Mouse (Mus musculus) E14TG2a.4 (cell line): ENCODE data around the gene Smarcc1.
"Not testable (repeated sequence)": the region's sequence is repeated elsewhere in the genome, so short reads cannot be mapped to it uniquely, and the experiment has no call there.

Experiments
- H3K27me3 ChIP-seq: 2 replicates; pipeline ENCODE4 v1.6.1; 2014; ENCODE audit warnings: low read length, control low read depth; ENCODE audit not compliant: insufficient read depth
- H3K36me3 ChIP-seq: 2 replicates; pipeline ENCODE4 v1.6.1; 2014; ENCODE audit warnings: low read length, control low read depth; ENCODE audit not compliant: insufficient read depth
- H3K4me1 ChIP-seq: replicated peaks from 2 replicates; pipeline ENCODE4 v1.6.1; 2014; ENCODE audit warnings: low read depth, low read length, control low read depth
- H3K4me3 ChIP-seq: replicated peaks from 2 replicates; pipeline ENCODE4 v1.5.1; 2014; ENCODE audit warnings: mild to moderate bottlenecking, low read length
- H3K9me3 ChIP-seq: 2 replicates; pipeline ENCODE4 v1.6.1; 2014; ENCODE audit warnings: low read length, control low read depth
- CTCF ChIP-seq: conservative IDR thresholded peaks from 2 replicates; pipeline ENCODE4 v1.5.1; 2014; ENCODE audit warnings: low read length
- NANOG ChIP-seq: IDR thresholded peaks from 2 replicates; pipeline ENCODE4 v1.6.1; 2014; ENCODE audit warnings: borderline replicate concordance, low read length, mixed read lengths
- POU5F1 ChIP-seq: IDR thresholded peaks from 2 replicates; pipeline ENCODE4 v1.6.1; 2014; ENCODE audit warnings: low read length, borderline replicate concordance

Gene Smarcc1

DNA sequence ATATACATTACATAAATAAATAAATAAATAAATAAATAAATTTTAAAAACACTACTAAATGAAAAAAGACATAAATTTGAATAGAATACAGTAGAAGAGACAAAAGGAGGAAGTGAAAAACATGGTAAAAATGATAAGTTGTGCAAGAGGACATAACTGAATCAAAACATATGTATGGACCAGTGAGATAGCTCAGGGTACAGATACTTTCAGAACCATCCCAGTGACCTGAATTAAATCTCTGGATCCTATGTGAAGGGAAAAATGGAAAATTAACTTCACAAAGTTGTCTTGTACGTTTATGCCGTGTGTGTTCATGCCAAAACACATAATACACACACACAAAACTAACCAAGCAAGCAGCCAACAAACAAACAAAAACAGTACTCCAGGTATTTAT lies 5.8 kb downstream of the Smarcc1 start:
- H3K9me3 ChIP-seq: no peaks in the 10 kb centered on the region
- no peaks in the 10 kb centered on the region for H3K27me3 ChIP-seq
- peaks cover 19% of the 10 kb centered on the region for H3K36me3 ChIP-seq
- no peak for TF ChIP-seq CTCF
- TF ChIP-seq NANOG: no peak
- no peak for TF ChIP-seq POU5F1
- H3K4me3 ChIP-seq: no peak overlapping the region
- peaks cover 31% of the 10 kb centered on the region for H3K4me1 ChIP-seq

DNA sequence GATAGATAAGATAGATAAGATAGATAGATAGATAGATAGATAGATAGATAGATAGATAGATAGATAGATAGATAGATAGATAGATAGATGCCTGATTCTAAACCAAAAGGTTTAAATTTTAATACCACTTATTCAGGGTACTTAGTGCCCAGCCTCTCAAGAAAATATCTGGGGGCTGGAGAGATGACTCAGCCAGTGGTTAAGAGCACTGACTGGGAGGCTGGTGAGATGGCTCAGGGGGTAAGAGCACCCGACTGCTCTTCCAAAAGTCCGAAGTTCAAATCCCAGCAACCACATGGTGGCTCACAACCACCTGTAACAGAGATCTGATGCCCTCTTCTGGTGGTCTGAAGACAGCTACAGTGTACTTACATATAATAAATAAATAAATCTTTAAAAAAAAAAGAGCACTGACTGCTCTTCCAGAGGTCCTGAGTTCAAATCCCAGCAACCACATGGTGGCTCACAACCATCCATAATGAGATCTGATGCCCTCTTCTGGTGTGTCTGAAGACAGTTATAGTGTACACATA lies 6.6 kb downstream of the Smarcc1 start:
- Histone ChIP-seq H3K36me3 (peaks cover 13% of the 10 kb centered on the region), H3K4me1 (peaks cover 27% of the 10 kb centered on the region)
- H3K27me3 ChIP-seq, H3K4me3 ChIP-seq, H3K9me3 ChIP-seq: not testable (repeated sequence)

DNA sequence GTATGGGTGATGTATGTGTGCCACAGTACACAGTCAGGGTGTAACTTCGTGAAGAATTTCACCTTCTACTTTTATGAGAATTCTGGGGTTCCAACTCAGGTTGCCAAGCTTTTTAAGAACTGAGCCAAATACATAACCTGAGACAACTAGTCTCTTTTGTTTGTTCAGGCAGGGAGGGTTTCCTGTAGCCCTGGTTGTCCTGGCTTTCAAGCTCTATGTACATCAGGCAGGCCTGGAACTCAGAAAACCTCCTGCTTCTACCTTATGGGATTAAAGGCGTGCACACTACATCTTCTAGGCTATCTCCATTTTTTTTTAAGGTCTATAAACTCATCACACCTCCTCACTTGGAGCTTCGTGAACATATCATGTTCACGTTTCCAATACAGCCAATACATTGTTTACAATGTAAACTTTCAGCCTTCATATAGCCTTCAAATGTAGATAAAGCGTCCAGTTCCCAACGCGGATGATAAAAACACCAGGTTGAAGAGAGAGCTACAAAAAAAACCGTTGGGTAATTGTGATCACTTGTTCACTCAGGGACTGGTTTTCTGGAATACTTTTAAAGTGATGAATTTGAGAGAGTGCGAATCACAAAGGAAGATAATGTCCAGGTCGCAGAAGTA lies 13.5 kb downstream of the Smarcc1 start:
- TF ChIP-seq POU5F1: no peak
- no peak for TF ChIP-seq NANOG
- H3K4me1 ChIP-seq: peaks cover 57% of the 10 kb centered on the region
- no peaks in the 10 kb centered on the region for H3K27me3 ChIP-seq
- no peaks in the 10 kb centered on the region for H3K9me3 ChIP-seq
- peaks cover 18% of the 10 kb centered on the region for H3K36me3 ChIP-seq
- H3K4me3 ChIP-seq: peak overlapping the region; percentile 92

DNA sequence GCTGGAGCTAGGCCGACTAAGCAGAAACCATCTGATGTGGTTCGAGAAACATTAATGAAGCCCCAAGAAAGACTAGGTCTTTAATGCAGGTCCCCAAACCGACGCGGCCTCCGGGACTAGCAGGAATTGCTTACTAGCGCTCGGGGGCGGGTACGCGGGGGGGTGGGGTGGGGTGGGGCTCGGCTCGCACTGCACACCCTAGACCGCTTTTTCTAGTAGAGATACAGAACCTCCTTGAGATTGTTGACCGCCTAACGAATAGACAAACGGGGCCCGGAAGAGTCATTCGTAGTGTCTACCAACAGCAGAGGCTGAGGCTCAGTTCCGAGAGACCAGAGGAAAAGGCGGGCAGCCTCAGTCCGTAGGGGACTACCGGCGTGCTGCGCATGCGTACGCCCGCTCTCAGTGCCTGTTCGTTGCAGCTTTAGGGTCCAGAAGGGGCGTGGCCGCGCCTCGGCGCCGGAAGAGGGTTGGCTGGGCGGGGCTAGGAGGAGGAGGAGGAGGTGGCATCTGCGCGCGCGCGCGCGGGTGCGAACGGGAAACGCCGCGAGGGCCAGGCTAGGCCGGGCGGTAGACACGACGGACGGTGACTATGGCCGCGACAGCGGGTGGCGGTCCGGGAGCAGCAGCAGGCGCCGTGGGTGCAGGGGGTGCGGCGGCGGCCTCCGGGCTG lies 14.2 kb downstream of the Smarcc1 start:
- H3K9me3 ChIP-seq: no peaks in the 10 kb centered on the region
- TF ChIP-seq POU5F1: no peak
- no peak for TF ChIP-seq NANOG
- TF ChIP-seq CTCF: no peak
- H3K4me1 ChIP-seq: peaks cover 64% of the 10 kb centered on the region
- peak overlapping the region; percentile 92 for H3K4me3 ChIP-seq
- H3K36me3 ChIP-seq: peaks cover 25% of the 10 kb centered on the region
- no peaks in the 10 kb centered on the region for H3K27me3 ChIP-seq

DNA sequence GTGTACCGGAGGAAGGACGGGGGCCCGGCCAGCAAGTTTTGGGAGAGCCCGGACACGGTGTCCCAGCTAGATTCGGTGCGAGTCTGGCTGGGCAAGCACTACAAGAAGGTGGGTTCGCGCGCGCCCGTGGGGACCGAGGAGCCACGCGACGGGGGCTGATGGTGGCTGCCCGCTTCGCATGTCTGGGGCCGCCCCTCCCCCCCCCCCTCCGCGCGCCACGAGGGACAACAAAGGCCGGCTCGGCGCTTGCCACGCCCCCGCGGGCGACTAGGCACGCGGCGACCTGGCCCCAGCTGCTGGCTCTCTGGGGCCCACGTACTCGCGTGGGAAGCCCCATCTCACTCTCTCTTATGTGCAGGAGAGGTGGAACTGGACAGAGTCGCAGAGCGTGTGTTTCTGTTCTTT lies 14.7 kb downstream of the Smarcc1 start:
- Histone ChIP-seq H3K36me3 (peaks cover 30% of the 10 kb centered on the region), H3K27me3 (no peaks in the 10 kb centered on the region), H3K9me3 (no peaks in the 10 kb centered on the region), H3K4me1 (peaks cover 66% of the 10 kb centered on the region), H3K4me3 (peak overlapping the region; percentile 92)
- TF ChIP-seq NANOG: no peak
- no peak for TF ChIP-seq CTCF
- no peak for TF ChIP-seq POU5F1

DNA sequence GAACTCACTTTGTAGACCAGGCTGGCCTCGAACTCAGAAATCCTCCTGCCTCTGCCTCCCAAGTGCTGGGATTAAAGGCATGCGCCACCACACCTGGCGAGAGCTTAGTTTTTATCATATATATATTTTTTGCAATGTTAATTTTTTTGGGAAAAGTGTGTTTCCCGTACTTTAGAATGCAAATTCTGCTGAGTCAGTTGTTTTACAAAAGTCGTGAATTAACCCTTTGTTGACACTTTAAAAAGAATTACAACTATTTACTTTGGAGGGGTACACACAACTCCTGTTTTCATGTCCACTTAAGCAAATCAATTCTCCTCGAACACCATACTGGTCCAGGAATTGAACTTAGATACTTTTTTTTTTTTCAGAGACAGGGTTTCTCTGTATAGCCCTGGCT lies 15.4 kb downstream of the Smarcc1 start:
- Histone ChIP-seq H3K36me3 (peaks cover 37% of the 10 kb centered on the region), H3K9me3 (no peaks in the 10 kb centered on the region), H3K4me1 (peaks cover 66% of the 10 kb centered on the region), H3K4me3 (peak overlapping the region; percentile 92), H3K27me3 (no peaks in the 10 kb centered on the region)
- TF ChIP-seq CTCF (no peak), POU5F1 (no peak), NANOG (no peak)

DNA sequence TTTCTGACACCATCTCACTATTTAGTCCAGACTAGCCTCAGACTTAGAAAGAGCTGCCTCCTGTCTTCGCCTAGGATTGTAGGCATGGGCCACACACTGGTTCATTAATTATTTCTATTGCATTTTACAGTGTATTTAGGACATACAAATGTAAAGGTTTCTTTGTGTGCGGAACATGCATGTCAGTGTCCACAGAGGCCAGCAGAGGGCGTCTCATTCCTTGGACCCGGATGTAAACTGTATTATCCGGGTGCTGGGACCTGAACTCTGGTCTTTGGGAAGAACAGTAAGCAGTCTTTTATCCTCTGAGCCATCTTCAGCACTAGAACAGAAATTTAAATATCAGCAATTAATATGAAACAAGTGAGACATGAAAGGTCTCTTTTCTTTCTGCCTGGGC lies 16.7 kb downstream of the Smarcc1 start:
- Histone ChIP-seq H3K36me3 (peaks cover 49% of the 10 kb centered on the region), H3K27me3 (no peaks in the 10 kb centered on the region), H3K4me3 (peak overlapping the region; percentile 92), H3K4me1 (peaks cover 57% of the 10 kb centered on the region), H3K9me3 (no peaks in the 10 kb centered on the region)
- TF ChIP-seq NANOG (no peak), POU5F1 (no peak), CTCF (peak; percentile 77)

DNA sequence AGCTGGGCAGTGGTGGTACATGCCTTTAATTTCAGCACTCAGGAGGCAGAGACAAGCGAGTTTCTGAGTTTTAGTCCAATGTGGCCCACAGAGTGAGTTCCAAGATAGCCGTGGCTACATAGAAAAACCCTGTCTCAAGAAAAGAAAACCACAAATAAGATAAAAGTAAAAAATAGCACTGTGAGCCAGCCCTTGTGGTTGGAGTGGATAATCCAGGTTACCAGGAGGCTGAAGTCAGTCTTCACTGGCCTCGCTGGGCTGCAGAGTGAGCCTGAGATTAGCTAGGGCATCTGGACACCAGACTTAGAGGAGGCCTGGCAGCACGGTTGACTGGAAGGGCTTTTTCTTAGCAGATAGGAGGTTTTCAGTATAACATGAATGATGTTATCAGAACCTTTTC lies 21.6 kb downstream of the Smarcc1 start:
- Histone ChIP-seq H3K9me3 (no peaks in the 10 kb centered on the region), H3K36me3 (peaks cover 94% of the 10 kb centered on the region), H3K27me3 (no peaks in the 10 kb centered on the region), H3K4me1 (peaks cover 36% of the 10 kb centered on the region), H3K4me3 (no peak overlapping the region)
- no peak for TF ChIP-seq POU5F1
- no peak for TF ChIP-seq CTCF
- no peak for TF ChIP-seq NANOG

DNA sequence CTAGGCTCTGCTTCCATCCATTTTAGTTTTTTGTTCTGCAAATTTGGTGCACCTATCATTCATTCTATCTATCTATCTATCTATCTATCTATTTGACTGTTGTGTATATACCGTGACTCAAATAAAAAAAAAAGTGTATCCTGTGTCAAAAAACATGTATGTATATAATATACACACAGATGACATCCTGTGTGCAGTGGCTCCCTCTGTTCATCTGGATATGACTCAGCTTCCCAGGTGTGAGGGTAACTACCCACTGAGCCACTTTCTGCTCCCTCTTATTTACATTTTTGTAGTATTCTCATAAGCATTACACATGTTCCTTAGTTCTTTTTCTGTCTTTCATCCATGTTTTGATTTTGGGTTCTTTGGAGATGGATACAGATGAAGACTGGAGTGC lies 24.6 kb downstream of the Smarcc1 start:
- Histone ChIP-seq H3K27me3 (no peaks in the 10 kb centered on the region), H3K4me3 (no peak overlapping the region), H3K4me1 (0 out of 2 replicates have a peak, but pooled peaks cover 8% of the 10 kb centered on the region), H3K9me3 (no peaks in the 10 kb centered on the region), H3K36me3 (peaks cover 93% of the 10 kb centered on the region)
- TF ChIP-seq NANOG: no peak
- TF ChIP-seq CTCF: no peak
- TF ChIP-seq POU5F1: no peak
